Mouse (Mus musculus): ENCODE data around the gene Slc35f5. TPM values are rescaled to one million over a fixed set of nuclear protein-coding genes. Genes with fewer than 3 reads are reported as not detected.

Slc35f5 gene
- polyA plus RNA-seq, 1 experiment from 2014 or later: 28.8 TPM

GRCm38 (mm10) chr1:125578091-125578490 lies 17.7 kb downstream of the Slc35f5 start:
- Histone ChIP-seq H3K27ac (replicated peaks) (no peak overlapping the region), H3K4me3 (no peak overlapping the region), H3K27me3 (no peaks in the 10 kb centered on the region), H3K36me3 (peaks cover 28% of the 10 kb centered on the region), H3K4me1 (no peaks in the 10 kb centered on the region), H3K4me2 (replicated peaks) (no peak overlapping the region), H3K9ac (replicated peaks) (no peak overlapping the region), H3K9me3 (no peaks in the 10 kb centered on the region)
- no peak for ATAC-seq (ENCODE audit: low FRiP score, low read depth)
- 93% methylated on average over 1 of the region's 1 CpGs for WGBS

GRCm38 (mm10) chr1:125581134-125581533 lies 20.7 kb downstream of the Slc35f5 start:
- H3K4me3 ChIP-seq: no peak overlapping the region

GRCm38 (mm10) chr1:125603620-125604019 lies 43.2 kb downstream of the Slc35f5 start:
- H3K36me3 ChIP-seq: no peaks in the 10 kb centered on the region
- no peak overlapping the region for H3K4me2 ChIP-seq (replicated peaks)
- H3K9ac ChIP-seq (replicated peaks): no peak overlapping the region
- ATAC-seq (ENCODE audit: low FRiP score, low read depth): no peak
- H3K9me3 ChIP-seq: peaks cover 8% of the 10 kb centered on the region; the same call in 1 of the 2 replicates
- 84% methylated on average over 4 of the region's 4 CpGs for WGBS
- no peak overlapping the region for H3K27ac ChIP-seq (replicated peaks)
- H3K4me1 ChIP-seq: no peaks in the 10 kb centered on the region
- no peak overlapping the region for H3K4me3 ChIP-seq
- H3K27me3 ChIP-seq: no peaks in the 10 kb centered on the region

More at GRCm38 (mm10) chr1:125581134-125581533, 20.7 kb downstream of the Slc35f5 start:
- no peak overlapping the region for H3K4me2 ChIP-seq (replicated peaks)
- no peaks in the 10 kb centered on the region for H3K9me3 ChIP-seq
- H3K9ac ChIP-seq (replicated peaks): no peak overlapping the region
- H3K27me3 ChIP-seq: no peaks in the 10 kb centered on the region
- 96% methylated on average over 3 of the region's 3 CpGs for WGBS
- no peaks in the 10 kb centered on the region for H3K4me1 ChIP-seq
- ATAC-seq (ENCODE audit: low FRiP score, low read depth): no peak
- H3K36me3 ChIP-seq: peaks cover 20% of the 10 kb centered on the region
- H3K27ac ChIP-seq (replicated peaks): no peak overlapping the region

- Histone ChIP-seq H3K27me3 (no peaks in the 10 kb centered on the region), H3K36me3 (no peaks in the 10 kb centered on the region), H3K4me3 (no peak overlapping the region), H3K9ac (replicated peaks) (no peak overlapping the region), H3K27ac (replicated peaks) (no peak overlapping the region), H3K9me3 (no peaks in the 10 kb centered on the region), H3K4me2 (replicated peaks) (peak overlapping the region; percentile 22), H3K4me1 (no peaks in the 10 kb centered on the region)
- WGBS: 16% methylated on average over 9 of the region's 10 CpGs
- ATAC-seq (ENCODE audit: low FRiP score, low read depth): peak; percentile 84
Measured at GRCm38 (mm10) chr1:125607087-125607803, 46.9 kb downstream of the Slc35f5 start.

GRCm38 (mm10) chr1:125624376-125625076 lies 64.1 kb downstream of the Slc35f5 start:
- Histone ChIP-seq H3K27ac (replicated peaks) (no peak overlapping the region), H3K9ac (replicated peaks) (no peak overlapping the region), H3K27me3 (no peaks in the 10 kb centered on the region), H3K36me3 (no peaks in the 10 kb centered on the region), H3K4me1 (no peaks in the 10 kb centered on the region), H3K4me2 (replicated peaks) (no peak overlapping the region), H3K9me3 (no peaks in the 10 kb centered on the region), H3K4me3 (no peak overlapping the region)
- 75% methylated on average over 4 of the region's 4 CpGs for WGBS
- no peak for ATAC-seq (ENCODE audit: low FRiP score, low read depth)

GRCm38 (mm10) chr1:125639501-125640253 lies 79.3 kb downstream of the Slc35f5 start:
- no peak for ATAC-seq (ENCODE audit: low FRiP score, low read depth)
- 50% methylated on average over 8 of the region's 8 CpGs for WGBS

GRCm38 (mm10) chr1:125643643-125644042 lies 83.2 kb downstream of the Slc35f5 start:
- 64% methylated on average over 1 of the region's 1 CpGs for WGBS
- ATAC-seq (ENCODE audit: low FRiP score, low read depth): no peak

More at GRCm38 (mm10) chr1:125639501-125640253, 79.3 kb downstream of the Slc35f5 start:
- Histone ChIP-seq H3K4me3 (no peak overlapping the region), H3K9ac (replicated peaks) (no peak overlapping the region), H3K4me2 (replicated peaks) (no peak overlapping the region), H3K27me3 (no peaks in the 10 kb centered on the region), H3K36me3 (no peaks in the 10 kb centered on the region), H3K9me3 (no peaks in the 10 kb centered on the region), H3K27ac (replicated peaks) (no peak overlapping the region), H3K4me1 (no peaks in the 10 kb centered on the region)

More at GRCm38 (mm10) chr1:125643643-125644042, 83.2 kb downstream of the Slc35f5 start:
- no peak overlapping the region for H3K27ac ChIP-seq (replicated peaks)
- no peak overlapping the region for H3K4me2 ChIP-seq (replicated peaks)
- no peaks in the 10 kb centered on the region for H3K27me3 ChIP-seq
- H3K36me3 ChIP-seq: no peaks in the 10 kb centered on the region
- H3K9ac ChIP-seq (replicated peaks): no peak overlapping the region
- H3K4me3 ChIP-seq: no peak overlapping the region
- H3K9me3 ChIP-seq: no peaks in the 10 kb centered on the region
- H3K4me1 ChIP-seq: no peaks in the 10 kb centered on the region

Other genes with a start within 250 kb of the Slc35f5 start
- gene Actr3, start 124.9 kb upstream of the Slc35f5 start, polyA plus RNA-seq (2016; fragmentation: Nextera tagmentation; extraction: Ambion mirVana): 247 and 248 TPM in 2 replicates
- not detected in 2 replicates for gene Gpr39, start 116.4 kb downstream of the Slc35f5 start, polyA plus RNA-seq (2016; fragmentation: Nextera tagmentation; extraction: Ambion mirVana)